Mouse (Mus musculus) CD4-positive naive resting alpha-beta T cell, adult 57 days (primary cell): Measurements from ENCODE around the gene Rabgap1. TPM values are rescaled to one million over a fixed set of nuclear protein-coding genes. Genes with fewer than 3 reads are reported as not detected.

Experiments used
- total RNA-seq: library from RNA; stranded (reverse); gene quantifications from one replicate; pipeline ENCODE4 v1.2.4, GENCODE M21; 2023

Gene Rabgap1
- 49.8 TPM for total RNA-seq

GRCm38 (mm10) chr2:37442611-37443591, at the start of gene Rabgap1, which contains the start of the genes Zbtb26 and Zbtb6:
Gene Rabgap1 (plus strand): TSS chr2:37443279.
Gene Zbtb26 (minus strand): TSS chr2:37443135.
Gene Zbtb6 (minus strand): TSS chr2:37443171.

DNA sequence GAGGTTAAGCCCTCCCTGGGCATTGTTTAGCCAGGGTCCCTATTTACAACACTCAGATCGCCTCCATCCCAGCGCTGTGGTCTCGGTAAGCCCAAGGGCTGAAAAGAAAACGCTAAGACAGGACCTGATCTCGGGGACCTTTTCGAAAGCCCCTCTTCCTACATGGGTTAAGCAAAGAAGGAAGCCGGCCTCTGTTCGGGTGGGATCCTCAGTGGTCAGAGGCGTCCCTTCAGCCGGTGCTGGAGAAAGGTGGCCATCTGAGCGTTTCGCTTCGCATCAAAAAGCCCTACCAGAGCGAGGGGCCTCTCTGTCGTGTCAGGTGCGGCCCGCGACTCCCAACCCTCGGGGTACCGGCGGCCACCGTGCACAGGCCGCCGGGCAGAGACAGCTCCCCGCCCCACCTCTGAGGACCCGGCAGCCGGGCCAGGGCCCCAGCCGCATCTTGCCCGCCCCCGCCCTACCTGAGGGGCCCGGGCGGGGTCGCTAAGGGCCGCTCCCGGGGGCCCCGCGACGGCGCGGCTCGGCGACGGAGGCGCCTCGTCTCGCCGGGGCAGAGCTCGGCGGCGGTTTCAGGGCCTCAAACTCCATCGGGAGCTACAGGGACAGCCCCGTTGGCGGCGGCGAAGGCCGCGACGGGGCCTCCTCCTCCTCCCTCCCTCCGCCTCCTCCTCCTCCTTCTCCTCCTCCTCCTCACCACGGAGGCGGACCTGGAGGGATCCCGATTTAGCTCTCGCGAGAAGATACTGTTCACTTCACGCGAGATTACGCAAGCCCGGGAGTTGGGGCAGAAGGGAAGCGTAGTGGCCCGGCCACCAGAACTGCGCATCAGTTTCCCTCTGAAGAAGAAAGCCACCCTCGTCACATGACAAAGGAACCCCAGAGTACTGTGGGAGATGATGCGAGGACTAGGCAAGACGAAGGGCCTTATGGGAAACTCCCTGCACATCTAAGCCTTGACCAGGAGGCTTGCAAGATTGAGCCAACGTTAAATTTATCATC, 20.5 kb upstream of the Rabgap1 start, which contains the start of gene Rc3h2:
TSS of gene Rc3h2 (minus strand) at position 598 of the 999 bp plus-strand sequence.

DNA sequence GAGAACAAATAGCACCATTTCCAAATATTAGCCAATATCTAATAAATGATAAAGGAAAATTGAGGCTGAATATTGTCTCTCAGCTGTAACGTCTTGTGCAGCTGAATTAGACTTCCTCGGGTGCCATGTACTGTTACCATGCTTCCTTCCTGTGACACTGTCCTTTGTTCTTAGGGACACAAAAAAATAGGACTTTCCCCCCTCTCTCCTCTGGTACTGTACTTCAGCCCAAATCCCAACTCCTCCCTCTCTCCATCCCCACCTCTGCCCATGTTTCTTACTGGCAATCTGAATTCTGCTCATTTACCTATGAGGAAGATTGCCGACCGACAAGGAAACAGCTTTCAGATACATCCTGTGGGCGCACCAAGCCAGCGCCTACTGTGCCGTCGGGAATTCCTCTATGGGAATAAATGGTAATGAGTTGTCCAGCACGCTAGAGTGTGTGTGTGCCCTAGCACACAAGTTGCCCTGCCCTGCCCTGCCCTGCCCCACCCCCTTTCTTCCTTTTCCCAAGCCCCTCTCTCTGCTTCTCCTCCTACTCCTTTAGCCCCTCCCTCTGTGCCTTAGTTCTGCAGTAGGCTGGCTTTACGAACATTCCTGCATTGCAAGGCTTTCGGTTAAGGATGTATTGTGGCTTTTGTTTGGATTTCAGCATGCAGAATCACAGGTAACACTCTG, 73.1 kb downstream of the Rabgap1 start, which contains the start of gene Gpr21:
TSS of gene Gpr21 (plus strand) at position 303 of the 681 bp plus-strand sequence.

Other genes starting within 250 kb of the Rabgap1 start
- not detected for gene Olfr366, start 231.7 kb upstream of the Rabgap1 start, total RNA-seq
- not detected for gene Olfr368, start 116.8 kb upstream of the Rabgap1 start, total RNA-seq
- gene Pdcl, start 83.9 kb upstream of the Rabgap1 start, total RNA-seq: 30.4 TPM
- gene Rc3h2, start 20.4 kb upstream of the Rabgap1 start, total RNA-seq: 60.7 TPM
- 3.7 TPM for gene Zbtb26, start 144 bp upstream of the Rabgap1 start, total RNA-seq
- gene Zbtb6, start 108 bp upstream of the Rabgap1 start, total RNA-seq: 13.6 TPM
- 3.1 TPM for gene Gpr21, start 73.1 kb downstream of the Rabgap1 start, total RNA-seq